Mouse (Mus musculus): ENCODE data around the gene Ccnjl. TPM values are rescaled to one million over a fixed set of nuclear protein-coding genes. Genes with fewer than 3 reads are reported as not detected.

Ccnjl gene
- total and polyA plus RNA-seq, 2 experiments, result 0.09 to 0.10 TPM

- TF ChIP-seq CTCF (IDR thresholded peaks at IDR 0.05; ENCODE audit: low read depth, low read length), result no peak
- no peak for TF ChIP-seq POLR2A (IDR thresholded peaks at IDR 0.05; ENCODE audit: extremely low read depth, insufficient read depth, low read length)
- H3K4me3 ChIP-seq (ENCODE audit: insufficient read depth, low read depth, low read length), result no peak overlapping the region
- no peak for DNase-seq (ENCODE audit: extremely low read depth, low read depth, low spot score)
- no peaks in the 10 kb centered on the region for H3K27me3 ChIP-seq (ENCODE audit: control insufficient read depth, insufficient read depth, low read length)
- no peaks in the 10 kb centered on the region for H3K36me3 ChIP-seq (ENCODE audit: control insufficient read depth, insufficient read depth, low read length)
- H3K79me2 ChIP-seq (ENCODE audit: control insufficient read depth, insufficient read depth, low read length), result no peaks in the 10 kb centered on the region
- WGBS, result 87% methylated on average over 11 of the region's 11 CpGs
- no peak overlapping the region for H3K27ac ChIP-seq (replicated peaks; ENCODE audit: insufficient read depth, low read depth, low read length)
- H3K4me1 ChIP-seq (ENCODE audit: control insufficient read depth, insufficient read depth, low read length), result no peaks in the 10 kb centered on the region
- no peak overlapping the region for H3K9ac ChIP-seq (ENCODE audit: low read depth, low read length)
Measured at GRCm38 (mm10) chr11:43577713-43578478, 49.3 kb downstream of the Ccnjl start.

GRCm38 (mm10) chr11:43585211-43586005 lies 56.8 kb downstream of the Ccnjl start:
- TF ChIP-seq POLR2A (IDR thresholded peaks at IDR 0.05; ENCODE audit: extremely low read depth, insufficient read depth, low read length), result no peak
- TF ChIP-seq CTCF (IDR thresholded peaks at IDR 0.05; ENCODE audit: low read depth, low read length), result no peak
- Histone ChIP-seq H3K27me3 (ENCODE audit: control insufficient read depth, insufficient read depth, low read length) (no peaks in the 10 kb centered on the region), H3K4me3 (ENCODE audit: insufficient read depth, low read depth, low read length) (no peak overlapping the region), H3K36me3 (ENCODE audit: control insufficient read depth, insufficient read depth, low read length) (no peaks in the 10 kb centered on the region), H3K79me2 (ENCODE audit: control insufficient read depth, insufficient read depth, low read length) (no peaks in the 10 kb centered on the region), H3K4me1 (ENCODE audit: control insufficient read depth, insufficient read depth, low read length) (no peaks in the 10 kb centered on the region), H3K9ac (ENCODE audit: low read depth, low read length) (no peak overlapping the region), H3K27ac (replicated peaks; ENCODE audit: insufficient read depth, low read depth, low read length) (no peak overlapping the region)
- WGBS, result 92% methylated on average over 22 of the region's 22 CpGs
- DNase-seq (ENCODE audit: extremely low read depth, low read depth, low spot score), result no peak

GRCm38 (mm10) chr11:43586324-43587090 lies 57.9 kb downstream of the Ccnjl start, which contains the start of gene 4933415A04Rik:
Gene 4933415A04Rik (plus strand): TSS chr11:43587040.
- Histone ChIP-seq H3K27ac (replicated peaks; ENCODE audit: insufficient read depth, low read depth, low read length) (no peak within 1 kb of the TSS), H3K4me1 (ENCODE audit: control insufficient read depth, insufficient read depth, low read length) (no peaks in the 10 kb centered on the region), H3K27me3 (ENCODE audit: control insufficient read depth, insufficient read depth, low read length) (no peaks in the 10 kb centered on the region), H3K36me3 (ENCODE audit: control insufficient read depth, insufficient read depth, low read length) (no peaks in the 10 kb centered on the region), H3K4me3 (ENCODE audit: insufficient read depth, low read depth, low read length) (no peak within 1 kb of the TSS), H3K79me2 (ENCODE audit: control insufficient read depth, insufficient read depth, low read length) (no peaks in the 10 kb centered on the region), H3K9ac (ENCODE audit: low read depth, low read length) (no peak within 1 kb of the TSS)
- DNase-seq (ENCODE audit: extremely low read depth, low read depth, low spot score), result peak; percentile 25
- WGBS, result 70% methylated on average over 7 of the region's 7 CpGs
- TF ChIP-seq CTCF (IDR thresholded peaks at IDR 0.05; ENCODE audit: low read depth, low read length) (peak; percentile 46), POLR2A (IDR thresholded peaks at IDR 0.05; ENCODE audit: extremely low read depth, insufficient read depth, low read length) (no peak)

DNA sequence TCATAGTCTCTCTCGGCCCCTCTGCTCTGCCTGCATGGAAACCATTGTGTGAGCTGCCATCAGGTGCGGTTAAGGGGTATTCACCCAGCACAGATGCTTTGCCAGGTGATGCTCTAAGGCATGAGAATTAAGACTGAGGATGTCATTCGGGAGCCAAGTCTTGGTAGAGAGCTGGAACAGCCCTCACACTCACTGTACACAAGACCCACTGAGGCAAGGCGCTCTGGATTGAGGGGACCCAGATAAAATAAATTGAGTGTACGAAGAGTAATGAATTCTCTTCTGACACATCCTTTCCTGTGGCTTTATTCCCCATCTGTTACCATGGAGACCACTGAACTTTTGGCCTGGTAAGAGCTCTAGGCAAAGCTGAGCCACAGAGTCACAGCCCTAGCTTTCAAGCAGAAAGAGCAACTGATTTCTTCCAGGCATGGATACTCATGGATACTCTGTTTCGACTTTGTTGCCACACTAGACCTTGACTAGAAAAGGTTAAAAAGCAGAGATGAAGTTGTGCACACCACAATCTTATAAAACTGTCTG lies 61.0 kb downstream of the Ccnjl start:
- 88% methylated on average over 6 of the region's 6 CpGs for WGBS
- H3K9ac ChIP-seq (ENCODE audit: low read depth, low read length), result no peak overlapping the region
- H3K4me1 ChIP-seq (ENCODE audit: control insufficient read depth, insufficient read depth, low read length), result no peaks in the 10 kb centered on the region
- TF ChIP-seq CTCF (IDR thresholded peaks at IDR 0.05; ENCODE audit: low read depth, low read length) (no peak), POLR2A (IDR thresholded peaks at IDR 0.05; ENCODE audit: extremely low read depth, insufficient read depth, low read length) (no peak)
- H3K36me3 ChIP-seq (ENCODE audit: control insufficient read depth, insufficient read depth, low read length), result no peaks in the 10 kb centered on the region
- no peak overlapping the region for H3K27ac ChIP-seq (replicated peaks; ENCODE audit: insufficient read depth, low read depth, low read length)
- DNase-seq (ENCODE audit: extremely low read depth, low read depth, low spot score), result no peak
- H3K27me3 ChIP-seq (ENCODE audit: control insufficient read depth, insufficient read depth, low read length), result no peaks in the 10 kb centered on the region
- no peak overlapping the region for H3K4me3 ChIP-seq (ENCODE audit: insufficient read depth, low read depth, low read length)
- H3K79me2 ChIP-seq (ENCODE audit: control insufficient read depth, insufficient read depth, low read length), result no peaks in the 10 kb centered on the region

- Histone ChIP-seq H3K79me2 (ENCODE audit: control insufficient read depth, insufficient read depth, low read length) (no peaks in the 10 kb centered on the region), H3K4me1 (ENCODE audit: control insufficient read depth, insufficient read depth, low read length) (no peaks in the 10 kb centered on the region), H3K4me3 (ENCODE audit: insufficient read depth, low read depth, low read length) (no peak within 1 kb of the TSS), H3K27ac (replicated peaks; ENCODE audit: insufficient read depth, low read depth, low read length) (no peak within 1 kb of the TSS), H3K9ac (ENCODE audit: low read depth, low read length) (no peak within 1 kb of the TSS), H3K36me3 (ENCODE audit: control insufficient read depth, insufficient read depth, low read length) (no peaks in the 10 kb centered on the region), H3K27me3 (ENCODE audit: control insufficient read depth, insufficient read depth, low read length) (no peaks in the 10 kb centered on the region)
- no peak for DNase-seq (ENCODE audit: extremely low read depth, low read depth, low spot score)
- no peak for TF ChIP-seq CTCF (IDR thresholded peaks at IDR 0.05; ENCODE audit: low read depth, low read length)
- TF ChIP-seq POLR2A (IDR thresholded peaks at IDR 0.05; ENCODE audit: extremely low read depth, insufficient read depth, low read length), result no peak
- WGBS, result 93% methylated on average over 5 of the region's 5 CpGs
Measured at GRCm38 (mm10) chr11:43601440-43601839, 72.9 kb downstream of the Ccnjl start, which contains the start of gene Fabp6. Gene Fabp6 (minus strand): TSS chr11:43601540.
